Mouse (Mus musculus) adrenal gland, postnatal 4 days (tissue): ENCODE measurements around the gene Trio. TPM values are rescaled to one million over a fixed set of nuclear protein-coding genes. Genes with fewer than 3 reads are reported as not detected.

Experiments
- DNase-seq, 2 experiments: peaks; one replicate each; pipeline ENCODE4 v3.0.0; 2021 to 2022; ENCODE audit warnings: low spot score in 2 of 2, mixed read lengths in 2 of 2
- total RNA-seq, 2 experiments: library from RNA; stranded (reverse); gene quantifications; 2 replicates each; pipeline ENCODE4 v1.2.3; 2021

The Trio gene
- total RNA-seq, 2 experiments from 2014 or later: 111 to 118 TPM

DNA sequence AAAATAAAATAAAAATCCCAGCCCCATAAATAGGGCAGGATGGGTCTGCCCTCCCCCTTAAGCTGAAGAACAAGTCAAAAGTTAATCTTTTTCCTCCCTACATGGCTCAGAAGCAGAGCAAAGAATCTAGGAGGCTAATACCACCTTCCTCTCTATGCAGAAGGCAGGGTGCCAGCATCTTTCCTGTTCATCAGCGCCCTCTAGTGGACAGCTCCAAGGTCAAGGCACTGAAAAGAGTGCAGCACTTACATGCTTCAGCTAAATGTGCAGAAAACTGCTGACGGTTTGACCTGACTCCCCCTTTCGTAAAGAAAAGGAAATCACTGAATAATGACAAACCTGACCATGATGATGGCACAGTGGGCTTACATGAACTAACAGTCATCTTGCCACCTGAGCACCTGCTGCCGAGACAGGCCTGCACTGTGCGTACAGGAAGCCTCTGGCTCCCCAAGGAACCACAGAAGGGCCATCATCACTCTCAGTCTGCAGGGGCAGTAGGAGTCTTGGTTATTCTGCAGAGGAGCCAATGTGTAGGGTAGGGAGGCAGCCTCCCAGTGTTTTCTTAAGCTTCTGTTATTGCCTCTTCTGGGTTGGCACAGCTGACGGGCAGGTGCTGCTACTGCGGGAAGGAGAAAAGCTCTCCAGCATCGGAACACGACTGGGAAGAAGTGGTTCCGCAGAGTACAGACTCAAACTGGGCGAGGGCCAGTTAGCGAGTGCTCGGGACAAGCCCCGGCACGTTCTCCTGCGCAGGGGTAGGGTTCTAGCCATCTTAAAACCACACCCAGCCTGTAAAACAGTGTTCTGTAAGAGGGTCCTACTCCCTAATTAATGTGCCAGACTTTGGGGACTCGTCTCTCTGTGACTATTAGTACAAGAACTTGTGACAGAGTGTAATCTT lies 141.0 kb downstream of the Trio start:
- peak; percentile 30 to 60 for DNase-seq

DNA sequence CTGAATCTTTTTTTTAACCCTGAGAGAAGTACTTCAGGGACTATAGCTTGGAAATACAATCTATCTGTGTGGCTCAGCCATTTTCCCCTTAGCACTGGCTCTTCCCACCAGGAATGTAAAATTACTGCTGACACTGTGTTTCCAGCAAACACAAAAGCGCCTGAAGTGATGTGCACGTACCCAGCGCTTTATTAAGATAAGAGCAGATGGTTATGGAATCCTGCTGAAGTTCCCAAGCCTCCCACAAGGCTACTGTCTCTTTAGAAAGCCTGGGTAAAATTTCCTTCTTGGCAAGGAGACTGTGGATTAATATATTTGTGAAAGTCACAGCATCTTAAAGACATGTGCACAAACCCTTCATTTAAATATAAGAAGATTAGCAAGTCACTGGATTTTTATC lies 141.8 kb downstream of the Trio start:
- DNase-seq: no peak

DNA sequence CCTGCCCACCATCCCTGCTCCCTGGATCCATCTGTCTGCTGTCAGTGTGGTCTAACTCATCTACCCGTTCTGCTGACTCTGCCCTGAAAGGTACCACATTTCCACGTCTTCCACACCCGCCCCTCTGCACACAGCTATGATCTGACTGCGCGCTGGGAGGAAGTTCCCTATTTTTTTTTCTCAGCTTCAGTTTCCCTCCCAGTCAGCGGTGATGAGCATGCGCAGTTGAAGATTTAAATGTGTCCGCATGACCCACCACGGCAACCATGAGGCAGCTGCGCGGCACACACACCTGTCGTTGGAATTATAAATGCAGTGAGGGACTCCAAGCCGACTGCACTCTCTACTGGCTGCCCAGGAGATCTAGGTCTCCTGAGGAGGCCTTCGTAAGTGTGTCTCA lies 142.8 kb downstream of the Trio start:
- no peak for DNase-seq

DNA sequence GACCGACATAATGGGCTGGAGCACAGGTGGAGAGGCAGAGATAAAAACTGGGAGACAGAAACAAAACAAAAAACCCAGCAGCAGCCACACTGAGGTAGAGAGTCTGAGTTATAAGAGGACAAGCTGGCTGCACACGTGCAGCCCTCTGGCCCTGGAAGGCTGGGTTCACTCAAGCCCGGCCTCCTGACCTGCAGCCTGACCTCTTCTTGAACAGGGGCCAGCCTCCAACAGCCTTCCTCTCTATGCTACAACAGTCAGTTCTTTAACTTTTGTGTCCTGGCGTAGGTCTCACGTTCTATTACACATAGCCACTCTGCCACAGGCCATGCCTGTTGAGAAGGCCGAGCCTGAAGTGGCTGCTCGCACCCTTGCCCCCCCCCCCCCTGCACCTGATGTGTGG lies 147.8 kb downstream of the Trio start:
- no peak for DNase-seq

DNA sequence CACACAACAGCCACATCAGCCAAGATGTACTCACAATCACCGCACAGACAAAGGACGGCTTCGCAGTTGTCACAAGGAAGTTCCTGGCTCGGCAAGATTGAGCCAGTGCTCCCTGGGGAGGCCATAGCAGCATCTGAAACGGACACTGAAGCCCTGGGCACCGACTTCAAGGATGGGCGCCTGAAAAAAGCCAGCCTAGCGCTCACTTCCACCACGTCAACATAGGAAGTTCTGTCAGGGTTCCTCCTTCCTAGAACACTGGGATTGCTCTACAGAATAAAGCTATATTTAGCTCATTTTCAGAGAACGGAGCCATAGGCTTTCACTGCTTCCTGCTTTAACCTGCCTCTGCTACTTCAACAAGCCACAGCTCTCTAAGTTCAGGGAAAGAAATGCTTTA lies 149.3 kb downstream of the Trio start:
- no peak for DNase-seq

DNA sequence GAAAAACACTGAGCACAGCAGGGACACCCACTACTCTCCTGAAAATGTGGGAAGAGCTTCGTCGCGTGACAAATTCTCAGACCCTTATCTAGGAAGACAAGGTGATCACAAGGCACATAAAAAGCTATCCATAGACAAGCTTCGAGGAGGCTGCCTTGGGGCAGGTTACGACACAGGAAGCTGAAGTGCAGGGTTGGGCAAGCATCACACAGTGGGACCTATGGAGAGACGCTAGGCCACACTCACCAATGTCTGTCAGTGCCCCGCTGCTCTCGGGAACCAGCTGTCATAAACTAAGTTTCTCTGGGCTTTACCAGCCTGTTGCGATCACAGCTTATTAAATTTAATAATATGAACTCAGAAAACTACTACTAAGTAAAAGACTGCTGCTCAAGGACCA lies 149.9 kb downstream of the Trio start:
- no peak for DNase-seq

DNA sequence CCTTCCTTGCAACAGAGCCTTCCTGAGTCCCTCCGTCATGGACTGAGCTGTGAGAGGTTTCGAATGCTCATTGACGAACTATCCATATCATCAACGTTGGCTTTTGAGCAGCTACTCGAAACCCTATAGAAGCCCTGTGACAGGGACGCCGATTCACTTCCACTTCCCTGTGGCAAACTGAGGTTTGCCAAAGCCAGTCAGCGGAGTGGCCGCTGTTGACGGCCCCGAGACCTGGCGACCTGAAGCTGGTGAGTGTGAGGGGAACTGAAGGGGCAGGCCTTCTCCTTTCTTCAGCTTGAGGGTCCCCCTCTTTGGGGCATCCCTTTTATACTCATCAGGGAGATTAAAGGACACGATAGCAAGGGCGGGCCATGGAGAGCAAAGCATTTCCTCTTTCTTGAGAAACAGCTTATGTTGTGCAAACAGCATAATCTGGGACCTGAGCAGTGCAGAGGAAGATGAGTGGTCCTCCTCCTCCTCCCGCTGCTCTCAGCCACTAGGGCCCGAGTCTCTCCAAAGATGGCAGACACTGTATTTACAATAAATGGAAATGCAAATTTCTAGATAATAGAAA lies 151.8 kb downstream of the Trio start:
- no peak for DNase-seq

DNA sequence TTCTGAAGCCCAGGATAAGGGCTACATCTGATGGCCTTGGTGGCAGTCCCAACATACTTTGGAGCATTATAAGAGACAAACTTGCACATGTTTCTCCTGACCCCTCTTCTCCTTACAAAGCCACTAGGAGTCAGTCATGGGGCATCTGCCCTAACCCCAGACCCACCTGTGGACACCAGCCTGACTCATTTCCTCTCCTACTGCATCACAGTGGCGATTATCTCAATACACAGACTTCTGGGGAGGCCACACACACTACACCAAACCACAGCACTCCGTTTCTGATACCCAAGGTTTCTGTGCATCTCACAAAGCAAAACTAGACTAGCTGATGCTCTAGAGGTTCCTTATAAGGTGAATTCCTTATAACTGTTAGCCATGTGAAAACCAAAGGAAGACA lies 153.4 kb downstream of the Trio start:
- DNase-seq: no peak

DNA sequence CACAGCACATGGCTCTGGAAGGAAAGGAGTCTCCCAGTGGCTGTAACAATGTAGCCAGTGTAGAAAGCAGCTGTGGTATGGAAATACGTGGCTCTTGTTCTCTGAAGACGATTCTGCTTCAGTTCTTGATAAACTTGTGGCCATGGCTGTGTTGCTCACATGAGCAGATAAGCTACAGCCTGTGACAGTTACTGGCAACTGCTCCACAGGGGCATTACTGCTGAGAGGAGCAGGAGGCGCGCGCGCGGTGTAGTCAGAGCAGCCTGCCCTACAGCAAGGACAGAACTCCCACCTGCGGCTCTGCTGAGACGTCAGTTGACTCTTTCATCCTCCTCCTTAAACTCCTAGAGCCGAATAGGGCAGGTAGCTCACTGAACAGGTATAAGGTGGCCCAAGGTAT lies 153.9 kb downstream of the Trio start:
- no peak for DNase-seq

DNA sequence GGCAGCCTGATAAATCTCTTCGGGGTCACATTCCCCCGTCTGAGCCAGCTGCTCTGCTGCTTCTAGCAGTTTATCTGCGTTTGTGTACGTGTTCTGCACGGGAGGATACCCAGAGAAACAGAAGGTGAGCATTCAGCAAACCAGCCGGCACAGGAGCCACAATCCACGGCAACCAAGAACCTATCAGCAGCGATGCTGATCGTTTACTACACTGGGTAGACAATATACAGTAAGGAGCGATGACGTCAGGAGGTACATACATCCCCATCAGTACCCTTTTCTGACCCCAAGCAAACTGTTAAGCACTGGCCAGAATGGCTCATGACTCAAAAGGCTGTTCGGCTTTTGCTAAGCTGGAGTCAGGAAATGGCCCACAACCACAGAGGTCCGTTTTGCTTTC lies 154.4 kb downstream of the Trio start:
- no peak for DNase-seq

DNA sequence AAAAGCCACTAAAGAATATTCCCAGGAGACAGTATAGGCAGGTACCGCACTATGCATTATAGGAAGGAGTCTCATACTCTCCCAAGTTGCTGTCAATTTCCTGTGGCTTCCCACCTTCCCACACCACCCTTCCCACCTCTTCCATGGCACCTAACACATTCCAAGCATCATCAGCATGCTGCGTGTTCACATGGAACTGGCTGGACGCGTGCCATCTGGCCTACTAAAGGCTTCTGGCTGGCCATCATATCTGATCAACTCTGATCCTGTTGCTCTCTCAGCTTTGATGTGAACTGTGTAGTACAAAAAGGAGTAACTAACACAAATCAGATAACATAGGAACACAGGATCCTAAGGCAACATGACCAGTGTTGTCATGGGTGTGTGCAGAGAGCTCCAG lies 156.6 kb downstream of the Trio start:
- DNase-seq: no peak

DNA sequence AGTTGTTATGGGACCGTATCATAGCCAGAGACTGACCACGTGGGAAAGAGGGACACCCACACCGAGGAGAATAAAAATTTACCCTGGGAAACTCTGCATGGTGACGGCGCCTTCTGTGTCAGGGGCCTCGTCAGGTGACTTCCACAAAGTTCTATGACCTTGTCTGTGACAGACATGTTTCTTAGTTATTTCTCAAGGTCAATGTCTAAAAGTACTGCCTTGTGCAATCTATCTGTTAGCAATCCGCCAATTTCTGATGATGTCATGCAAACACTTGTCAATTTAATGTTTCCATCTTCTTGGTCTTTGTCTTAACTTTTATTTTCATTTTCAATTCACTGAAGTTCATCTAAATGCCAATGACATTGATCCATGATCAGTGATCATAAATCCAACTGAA lies 157.8 kb downstream of the Trio start:
- DNase-seq: no peak

DNA sequence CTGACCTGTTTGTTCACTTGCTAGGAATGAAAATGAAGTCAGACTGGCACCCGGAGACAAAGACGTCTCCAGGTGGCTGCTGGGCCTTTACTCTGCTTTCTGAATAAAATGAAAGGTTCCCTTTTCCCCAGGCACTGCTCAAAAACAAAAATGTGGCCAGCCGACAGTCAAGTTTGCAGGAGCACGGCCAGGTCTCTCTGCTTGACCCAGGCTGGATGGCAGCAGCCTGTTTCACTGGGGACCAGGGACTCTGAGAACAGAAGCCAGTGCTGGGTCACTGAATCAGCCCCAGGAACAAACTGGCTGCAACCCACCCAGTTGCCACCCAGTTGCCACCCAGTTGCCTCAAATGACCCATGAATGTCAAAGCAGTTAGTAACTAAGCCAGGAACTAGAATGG lies 159.2 kb downstream of the Trio start:
- DNase-seq: no peak

DNA sequence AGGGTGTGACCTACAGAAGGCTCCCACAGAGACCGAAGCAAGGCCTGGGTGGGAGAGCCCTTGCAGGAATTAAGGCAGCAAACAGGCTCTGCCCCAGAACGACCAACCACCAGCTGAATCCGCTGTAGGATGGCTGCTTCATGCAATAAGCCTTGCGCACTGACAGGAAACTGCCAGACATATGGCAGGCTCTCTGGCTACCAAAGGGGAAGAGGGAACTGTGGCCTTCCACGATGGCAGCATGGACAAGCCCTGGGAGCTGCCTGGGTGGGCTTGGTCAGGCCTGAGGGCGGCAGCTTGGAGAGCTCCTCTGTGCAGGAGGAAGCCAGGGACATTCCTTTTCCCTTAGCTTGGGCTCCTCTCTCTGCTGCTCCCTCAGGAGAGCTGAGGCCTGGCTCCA lies 159.6 kb downstream of the Trio start:
- no peak for DNase-seq

DNA sequence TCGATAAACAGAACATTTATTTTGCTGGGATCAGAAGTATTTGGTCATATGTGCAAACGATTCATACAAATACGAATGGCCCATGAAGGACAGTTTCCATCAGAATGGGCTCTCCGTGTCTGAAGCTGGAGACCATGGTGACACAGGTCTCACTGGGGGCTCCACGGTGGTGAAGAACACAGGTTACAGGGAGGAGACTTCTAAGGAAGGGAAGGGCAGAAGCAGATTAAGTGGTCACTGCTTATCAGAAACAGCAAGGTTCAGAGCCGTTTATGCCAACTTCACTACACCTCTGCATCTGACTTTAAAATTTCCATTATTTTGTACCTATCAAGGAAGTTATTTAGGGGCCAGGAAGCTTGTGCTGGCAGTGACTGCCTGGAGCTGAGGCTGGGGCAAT lies 161.3 kb downstream of the Trio start:
- DNase-seq: no peak

DNA sequence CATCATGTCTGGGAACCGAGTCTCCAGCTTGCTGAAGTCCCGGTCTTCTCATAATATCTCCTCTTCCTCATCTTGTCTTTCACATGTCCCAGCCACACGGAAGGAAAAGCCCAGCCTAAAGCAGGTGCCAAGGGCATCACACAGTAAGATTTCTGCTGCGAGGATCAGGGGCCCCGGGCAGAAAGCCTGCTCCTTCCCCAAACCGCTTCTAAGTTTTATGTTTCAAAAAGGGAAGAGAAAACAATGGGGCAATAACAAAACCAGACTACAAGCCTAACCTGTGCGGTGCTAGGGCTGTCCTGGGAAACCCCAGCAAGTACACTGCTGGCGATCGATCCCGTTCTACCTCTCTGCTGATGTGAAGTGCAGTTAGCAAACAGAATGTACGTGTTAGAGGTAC lies 162.7 kb downstream of the Trio start:
- DNase-seq: no peak

DNA sequence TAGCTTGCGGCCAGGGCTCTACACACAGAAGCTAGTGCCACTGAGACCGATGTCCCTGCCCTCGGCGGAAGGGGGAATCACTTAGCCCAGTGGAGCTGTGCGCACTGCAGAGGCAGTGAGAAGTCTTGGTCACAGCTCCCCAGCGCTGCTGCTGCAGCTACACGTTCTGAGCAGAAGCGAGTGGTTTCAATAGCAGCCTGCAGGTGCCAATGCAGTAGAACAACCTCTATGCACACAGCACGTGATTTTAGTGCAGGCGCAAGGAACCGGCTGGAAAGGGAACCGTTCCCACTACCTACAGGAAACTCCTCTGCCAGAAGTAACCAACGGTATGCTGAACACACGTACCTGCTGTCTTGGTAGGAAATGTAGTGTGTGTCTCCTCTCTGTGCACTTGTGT lies 165.2 kb downstream of the Trio start:
- no peak for DNase-seq

DNA sequence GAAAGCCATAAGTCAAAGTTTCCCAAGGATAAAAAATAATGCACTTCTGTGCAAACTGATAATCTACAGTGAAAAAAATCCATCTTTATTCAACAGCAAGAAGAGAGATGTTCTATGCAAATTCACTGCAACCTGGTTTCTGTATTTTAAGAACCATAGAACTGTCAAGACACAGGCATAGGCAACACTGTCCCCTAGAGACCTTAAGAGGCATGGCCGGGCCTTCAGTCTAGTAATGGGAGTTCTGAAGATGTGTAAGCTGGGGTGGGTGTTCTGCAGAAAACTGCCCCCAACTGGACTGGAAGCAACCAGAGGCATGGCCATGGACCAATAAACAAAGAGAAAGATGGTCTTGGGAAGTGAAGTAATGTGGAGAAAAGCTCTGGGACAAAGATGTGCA lies 166.1 kb downstream of the Trio start:
- no peak for DNase-seq

DNA sequence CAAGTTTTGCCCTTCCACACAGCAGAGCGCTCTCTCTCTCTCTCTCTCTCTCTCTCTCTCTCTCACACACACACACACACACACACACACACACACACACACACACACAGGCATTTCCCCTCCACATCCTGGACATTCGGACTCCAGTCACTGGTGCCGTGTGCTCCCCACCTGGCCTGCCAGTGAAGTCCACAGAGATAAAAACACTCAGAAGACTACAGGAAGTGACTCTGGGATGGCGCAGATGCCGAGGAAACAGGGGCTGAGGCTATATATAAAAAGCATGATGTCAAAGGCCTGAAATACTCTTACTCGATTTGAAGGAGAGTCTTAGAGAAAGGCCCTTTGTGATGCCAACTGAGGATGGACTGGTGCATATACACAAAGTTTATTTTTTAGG lies 166.5 kb downstream of the Trio start:
- DNase-seq: no peak

DNA sequence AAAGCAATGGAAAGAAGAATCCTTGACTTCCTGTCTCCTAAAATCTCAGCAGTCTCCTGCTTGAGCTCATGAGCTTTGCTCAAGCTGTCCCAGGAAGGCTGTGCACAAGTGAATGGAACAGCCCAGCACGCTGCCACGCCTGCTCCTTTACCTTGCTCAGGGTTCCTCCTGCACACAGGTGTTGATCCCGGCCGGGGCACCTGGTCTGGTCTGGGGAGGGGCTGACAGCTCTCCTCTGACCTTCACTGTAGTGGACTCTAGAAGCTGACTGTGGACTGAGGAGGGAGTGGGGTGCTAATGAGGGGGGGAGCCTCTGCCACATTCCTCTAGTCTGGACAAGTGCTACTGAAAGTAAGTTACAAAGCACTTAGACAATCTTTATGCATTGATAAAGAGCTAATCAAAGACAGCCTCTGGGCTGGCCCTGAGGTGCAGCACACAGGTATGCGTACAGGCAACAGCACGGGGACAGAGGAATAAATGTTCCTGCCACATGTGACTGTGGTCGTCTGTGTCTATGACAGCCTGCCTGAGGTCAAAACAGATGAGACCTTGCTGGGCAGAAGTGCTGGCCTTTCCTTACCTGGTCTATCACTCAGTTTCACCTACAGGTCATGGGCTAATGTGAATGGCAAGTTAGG lies 167.3 kb downstream of the Trio start:
- DNase-seq: no peak

DNA sequence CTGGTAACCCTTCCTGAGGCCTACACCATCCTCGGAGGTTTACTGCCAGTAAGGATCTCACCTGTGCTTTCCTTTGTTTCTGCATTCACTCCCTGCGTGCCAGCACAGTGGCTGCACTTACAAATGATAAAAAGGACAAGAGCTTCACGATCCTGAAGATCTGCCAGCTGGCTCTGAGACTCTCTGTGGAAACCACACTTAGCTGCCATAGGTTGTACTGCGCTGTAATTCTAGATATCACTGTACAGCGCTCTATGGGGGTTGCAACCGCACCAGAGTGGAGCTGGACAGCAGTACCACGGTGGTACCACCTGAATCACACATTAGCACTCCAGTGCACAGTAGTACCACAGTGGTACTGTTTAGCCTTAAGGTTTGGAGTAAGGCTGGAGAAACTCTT lies 168.4 kb downstream of the Trio start:
- DNase-seq: no peak

DNA sequence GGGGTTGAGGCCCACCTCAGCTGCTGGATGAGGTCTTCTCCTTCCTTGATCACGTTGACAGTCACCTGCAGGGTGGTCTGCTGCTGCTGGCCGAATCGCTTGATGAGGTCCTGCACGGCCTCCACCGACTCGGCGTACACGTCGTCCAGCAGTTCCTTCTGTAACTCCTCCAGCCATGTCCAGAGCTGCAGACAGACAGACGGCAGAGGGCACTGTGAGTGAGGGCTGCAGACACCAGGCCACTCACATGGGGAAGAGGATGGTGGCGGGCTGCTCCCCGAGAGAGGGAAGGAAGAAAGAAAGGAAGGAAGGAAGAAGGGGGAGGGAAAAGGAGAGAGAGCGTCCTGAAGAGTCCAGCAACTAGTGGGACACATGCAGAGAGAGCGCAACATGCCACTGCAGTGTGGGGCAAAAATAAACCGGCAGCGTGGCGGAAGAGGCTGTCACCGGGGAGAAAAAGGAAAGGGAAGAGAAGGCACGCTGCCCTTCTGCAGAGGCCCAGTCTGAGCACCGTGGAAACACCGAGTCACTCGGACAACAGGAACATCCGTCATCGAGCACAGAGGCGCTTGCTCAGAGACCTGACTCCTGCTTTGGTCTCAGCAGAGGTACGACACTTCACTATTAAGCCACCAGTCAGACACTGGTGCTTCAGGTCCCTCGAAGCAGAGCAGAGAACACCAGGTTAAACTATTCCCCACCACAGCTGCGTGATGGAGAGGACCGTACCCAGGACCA lies 169.4 kb downstream of the Trio start:
- DNase-seq: no peak
